Mouse (Mus musculus): ENCODE measurements around the gene Ccnk. TPM values are rescaled to one million over a fixed set of nuclear protein-coding genes. Genes with fewer than 3 reads are reported as not detected.
A peak's percentile ranks its signal among the peaks of the same experiment; 100 is the strongest.

Ccnk gene
- total RNA-seq, 2 experiments from 2014 or later: 92.4 to 148 TPM

DNA sequence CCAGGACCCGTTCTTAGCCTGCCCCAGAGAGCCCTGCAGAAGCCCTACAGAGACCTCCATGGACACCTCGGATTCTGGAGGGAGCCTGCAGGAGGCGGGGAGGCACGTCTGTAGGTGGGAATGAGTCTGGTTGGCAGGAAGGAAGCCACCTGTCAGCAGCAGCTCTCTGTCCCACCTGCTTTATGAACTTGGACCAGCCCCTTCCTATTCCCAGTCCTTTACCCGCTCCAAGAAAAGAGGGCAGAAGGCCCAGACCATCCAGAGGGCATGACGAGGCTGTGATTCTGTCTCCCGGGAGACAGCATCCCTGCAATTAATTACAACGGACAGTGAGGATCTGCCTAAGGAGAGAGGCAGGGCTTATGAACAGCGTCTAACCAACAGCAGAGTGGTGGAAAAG, 52.5 kb downstream of the Ccnk start:
- Histone ChIP-seq H3K27ac (no peak overlapping the region), H3K4me3 (no peak overlapping the region)
- intact Hi-C loops (cut with DNase I): no loop called here
- DNase-seq: no peak
- no peak for TF ChIP-seq CTCF (IDR thresholded peaks at IDR 0.05)

DNA sequence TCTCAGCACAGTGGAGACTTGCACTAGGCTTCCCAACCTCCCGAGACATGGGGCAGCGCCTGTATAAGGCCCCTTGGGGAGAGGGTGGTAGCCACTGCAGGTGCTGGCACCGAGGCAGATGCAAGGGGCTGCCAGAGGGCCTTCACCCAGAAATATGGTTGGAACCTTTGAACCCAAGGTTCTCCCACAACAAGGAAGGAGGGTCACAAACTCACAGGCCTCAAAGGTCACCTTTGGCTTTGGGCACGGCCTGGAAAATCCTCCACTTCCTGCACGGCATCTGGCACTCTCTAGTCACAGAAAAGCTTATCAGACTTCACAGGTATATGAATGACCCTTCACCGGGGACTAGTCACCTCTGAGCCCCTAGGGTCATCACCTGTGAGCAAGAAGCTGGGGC, 54.4 kb downstream of the Ccnk start:
- TF ChIP-seq CTCF (IDR thresholded peaks at IDR 0.05): no peak
- H3K4me3 ChIP-seq: no peak overlapping the region
- intact Hi-C loops (cut with DNase I): no loop called here
- H3K27ac ChIP-seq: no peak overlapping the region
- no peak for DNase-seq

GRCm38 (mm10) chr12:108234832-108235602, 55.6 kb downstream of the Ccnk start:
- intact Hi-C loops (cut with DNase I): loop anchor here (5.0 kb wide), 1 partner anchor 42 kb away; the partner anchor contains the start of gene Ccdc85c
- TF ChIP-seq CTCF (IDR thresholded peaks at IDR 0.05): no peak
- Histone ChIP-seq H3K4me3 (no peak overlapping the region), H3K27ac (peak overlapping the region; percentile 35; the same call in 1 of the 2 replicates)
- no peak for DNase-seq

DNA sequence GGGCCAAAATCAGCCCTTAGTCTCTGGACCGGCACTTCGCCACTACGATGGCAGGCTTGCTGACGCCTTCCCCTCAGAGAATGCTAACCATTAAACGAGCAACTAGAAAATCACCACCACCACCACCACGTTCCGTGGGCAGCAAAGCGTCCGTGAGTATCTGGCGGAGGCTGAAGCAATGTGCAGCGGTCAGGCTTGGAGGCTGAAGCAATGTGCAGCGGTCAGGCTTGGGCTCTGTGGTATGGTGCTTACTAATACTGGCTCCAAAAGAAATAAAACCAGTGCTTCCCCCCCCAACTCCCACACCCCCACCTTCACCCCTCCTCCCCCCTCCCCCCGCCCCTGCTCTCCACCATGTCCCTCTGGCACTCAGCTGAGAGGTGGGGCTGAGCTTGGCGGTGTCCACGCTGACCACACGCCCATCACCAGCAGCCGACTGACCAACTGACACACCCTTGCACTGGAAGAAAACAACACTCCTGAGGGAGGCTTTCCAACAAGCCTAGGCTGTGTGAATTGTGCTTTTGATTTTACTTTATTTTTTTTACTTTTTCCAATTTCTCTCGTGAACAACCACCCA, 56.7 kb downstream of the Ccnk start:
- intact Hi-C loops (cut with DNase I): loop anchor here (5.0 kb wide), 1 partner anchor 41 kb away; the partner anchor contains the start of gene Ccdc85c
- DNase-seq: peak; percentile 64
- peak overlapping the region; percentile 72 for H3K27ac ChIP-seq
- no peak for TF ChIP-seq CTCF (IDR thresholded peaks at IDR 0.05)
- peak overlapping the region; percentile 15; the same call in 1 of the 2 replicates for H3K4me3 ChIP-seq

DNA sequence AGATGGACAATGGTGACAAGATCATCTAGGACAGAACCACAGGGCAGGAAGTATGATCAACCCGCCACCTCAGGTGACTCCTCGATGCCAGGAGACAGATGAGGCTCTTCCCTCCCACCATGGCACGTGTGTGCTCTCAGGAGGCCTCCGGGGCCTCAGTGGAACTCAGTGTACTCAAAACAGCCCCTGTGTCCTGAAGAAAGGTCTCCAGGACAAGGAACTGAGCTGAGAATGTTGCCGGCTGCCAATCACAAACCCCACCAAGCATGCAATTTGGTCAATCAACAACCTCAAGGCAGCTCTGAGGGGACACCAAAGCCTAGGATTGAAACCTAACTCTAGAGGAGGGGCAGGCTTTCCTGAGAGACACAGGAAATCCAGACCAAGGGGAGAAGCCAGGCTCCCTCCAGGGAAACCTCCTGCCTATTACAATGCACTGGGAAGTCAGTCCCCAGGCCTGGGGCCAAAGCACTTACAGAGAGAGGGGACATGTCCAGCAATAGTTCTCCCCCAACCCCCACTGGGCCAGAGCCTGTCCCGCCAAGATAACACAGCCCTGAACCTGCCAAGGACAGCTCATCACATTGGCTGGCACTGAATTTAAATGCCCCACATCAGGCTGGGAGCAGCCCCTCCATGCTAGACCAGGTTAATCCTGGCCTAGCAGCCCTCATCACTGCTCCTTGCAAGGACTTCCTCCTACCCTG, 58.1 kb downstream of the Ccnk start:
- intact Hi-C loops (cut with DNase I): loop anchor here (5.0 kb wide), 1 partner anchor 40 kb away; the partner anchor contains the start of gene Ccdc85c
- peak overlapping the region; percentile 72 for H3K27ac ChIP-seq
- TF ChIP-seq CTCF (IDR thresholded peaks at IDR 0.05): no peak
- DNase-seq: no peak
- no peak overlapping the region for H3K4me3 ChIP-seq

DNA sequence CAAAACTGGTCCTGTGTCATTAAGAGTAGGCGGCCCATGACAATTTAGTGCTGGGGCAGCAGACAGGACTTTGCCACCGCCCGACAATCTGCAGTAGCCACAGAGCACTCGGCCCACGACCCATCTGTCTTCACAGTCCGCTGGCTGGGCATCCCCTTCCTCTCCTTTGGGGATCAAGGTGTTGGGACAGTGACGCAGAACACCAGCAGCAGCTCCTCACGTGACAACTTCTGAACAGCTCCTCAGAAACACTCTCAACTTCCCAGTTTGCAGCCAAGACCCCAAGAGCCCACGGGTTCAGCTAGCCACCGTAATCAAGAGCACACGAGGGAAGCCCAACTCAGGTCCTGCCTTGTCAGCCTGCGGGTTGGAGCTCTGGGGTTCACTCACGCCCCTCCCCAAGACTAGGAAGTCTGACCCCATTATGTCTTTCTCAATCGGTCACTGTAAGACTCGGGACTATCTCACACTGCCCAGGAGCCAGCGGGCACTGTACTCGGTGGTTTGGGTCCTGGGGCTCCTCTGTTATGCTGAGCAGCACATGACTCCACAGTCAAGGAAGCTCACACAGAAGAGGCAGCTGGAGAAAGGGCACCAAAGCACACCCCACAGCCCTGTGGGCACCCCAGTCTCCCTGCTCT, 59.1 kb downstream of the Ccnk start:
- no peak for TF ChIP-seq CTCF (IDR thresholded peaks at IDR 0.05)
- intact Hi-C loops (cut with DNase I): loop anchor here (5.0 kb wide), 1 partner anchor 39 kb away; the partner anchor contains the start of gene Ccdc85c
- no peak for DNase-seq
- no peak overlapping the region for H3K4me3 ChIP-seq
- H3K27ac ChIP-seq: peak overlapping the region; percentile 79; the same call in 1 of the 2 replicates

- no peak for TF ChIP-seq CTCF (IDR thresholded peaks at IDR 0.05)
- no peak for DNase-seq
- Histone ChIP-seq H3K4me3 (peak overlapping the region; percentile 16; the same call in 1 of the 2 replicates), H3K27ac (peak overlapping the region; percentile 79)
- intact Hi-C loops (cut with DNase I): loop anchor here (5.0 kb wide), 1 partner anchor 38 kb away; the partner anchor contains the start of gene Ccdc85c
These were observed 60.1 kb downstream of the Ccnk start for GRCm38 (mm10) chr12:108239441-108239840.

- H3K27ac ChIP-seq: peak overlapping the region; percentile 51; the same call in 1 of the 2 replicates
- no peak for DNase-seq
- intact Hi-C loops (cut with DNase I): no loop called here
- TF ChIP-seq CTCF (IDR thresholded peaks at IDR 0.05): no peak
- H3K4me3 ChIP-seq: no peak overlapping the region
These were observed 61.1 kb downstream of the Ccnk start for GRCm38 (mm10) chr12:108240401-108240890.

DNA sequence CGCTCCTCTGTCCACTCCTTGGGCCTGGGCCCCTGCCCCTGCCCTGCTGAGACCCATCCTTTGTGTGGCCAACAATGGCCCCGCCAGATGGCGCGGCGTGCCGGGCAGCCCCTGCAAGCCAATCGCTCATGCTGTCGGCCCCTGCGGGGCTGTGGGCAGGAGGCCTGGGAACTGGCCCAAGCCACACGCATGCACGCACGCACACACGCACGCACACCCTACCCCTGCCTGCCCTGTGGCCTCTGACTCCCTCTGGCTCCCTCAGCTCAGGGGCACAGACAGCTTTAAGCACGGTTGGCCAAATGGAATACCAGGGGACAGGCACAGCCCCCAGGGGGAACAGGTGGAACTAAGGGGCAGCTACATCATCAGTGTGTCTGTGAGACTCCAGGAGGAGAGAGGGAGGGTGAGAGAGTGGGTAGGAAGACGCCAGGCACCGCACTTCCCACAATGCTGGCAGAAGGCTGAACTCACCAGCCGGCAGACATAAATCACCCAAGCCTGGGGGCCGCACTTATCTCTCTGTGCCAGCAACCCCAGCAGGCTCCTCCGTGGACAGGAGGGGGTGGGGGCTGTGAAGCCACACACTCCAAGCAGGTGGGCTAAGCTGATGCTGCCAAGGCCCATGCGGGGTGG, 61.7 kb downstream of the Ccnk start:
- intact Hi-C loops (cut with DNase I): no loop called here
- no peak for TF ChIP-seq CTCF (IDR thresholded peaks at IDR 0.05)
- H3K4me3 ChIP-seq: no peak overlapping the region
- H3K27ac ChIP-seq: peak overlapping the region; percentile 51; the same call in 1 of the 2 replicates
- DNase-seq: no peak

GRCm38 (mm10) chr12:108241626-108242025, 62.2 kb downstream of the Ccnk start:
- no peak for TF ChIP-seq CTCF (IDR thresholded peaks at IDR 0.05)
- peak overlapping the region; percentile 51; the same call in 1 of the 2 replicates for H3K27ac ChIP-seq

GRCm38 (mm10) chr12:108242243-108242745, 62.9 kb downstream of the Ccnk start:
- no peak overlapping the region; the same call in 1 of the 2 replicates for H3K27ac ChIP-seq
- DNase-seq: no peak
- H3K4me3 ChIP-seq: no peak overlapping the region
- TF ChIP-seq CTCF (IDR thresholded peaks at IDR 0.05): no peak
- intact Hi-C loops (cut with DNase I): no loop called here

More at GRCm38 (mm10) chr12:108241626-108242025, 62.2 kb downstream of the Ccnk start:
- no peak for DNase-seq
- intact Hi-C loops (cut with DNase I): no loop called here
- H3K4me3 ChIP-seq: no peak overlapping the region
